In the genomic region with DNA sequence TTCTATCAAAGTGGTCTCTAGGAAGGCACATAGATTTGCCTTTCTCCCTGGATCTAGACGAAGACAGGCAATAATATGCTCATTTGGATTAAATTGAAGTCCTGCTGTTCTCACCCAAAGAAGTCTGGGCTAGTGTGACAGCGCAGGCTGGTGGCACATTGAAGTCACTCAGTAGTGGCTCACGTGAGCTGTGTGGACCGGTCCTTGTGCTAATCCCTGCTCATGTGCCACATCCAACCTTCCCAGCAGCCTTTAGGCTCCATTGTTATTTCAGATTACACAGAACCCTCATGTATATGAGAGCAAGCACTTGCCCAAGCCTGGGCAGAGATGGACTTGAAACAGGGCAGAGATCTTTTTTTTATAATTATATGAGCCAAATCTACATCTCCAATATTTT, we compare ENCODE assay signal across 12 mouse cellular contexts. TPM values are rescaled to one million over a fixed set of nuclear protein-coding genes. Genes with fewer than 3 reads are reported as not detected.
DNase-seq lines count a peak whose midpoint lies in the region; ATAC-seq and TF ChIP-seq lines count a peak whose summit lies in the region.
"Had no signal": no experiment of that assay in that cellular context is flagged by ENCODE, and none has a peak within 500 bp of the region (broad histone marks: within the 10 kb centered on the region; RNA-seq: fewer than 3 reads in every experiment).

No protein-coding gene starts in this region.

- ATAC-seq in hindbrain, embryonic 16.5 days: peak; percentile 60; the same call in 1 of the 2 replicates
- ATAC-seq in hindbrain, embryonic 12.5 days (ENCODE audit: low FRiP score): no peak
- ATAC-seq in stomach, postnatal 0 days (ENCODE audit: low FRiP score, low TSS enrichment): no peak
- ATAC-seq: Patski had no signal

- TF ChIP-seq POLR2A in testis, adult 2 months (IDR thresholded peaks at IDR 0.05; ENCODE audit: control insufficient read depth, low read depth, low read length): no peak

- TF ChIP-seq CTCF in testis, adult 2 months (IDR thresholded peaks at IDR 0.05; ENCODE audit: control insufficient read depth, insufficient read depth, insufficient replicate concordance, low read depth, low read length): no peak
- TF ChIP-seq CTCF in stomach, postnatal 0 days (IDR thresholded peaks at IDR 0.05; ENCODE audit: low read depth): no peak

- 51% methylated on average over 4 of the region's 4 CpGs for WGBS in hindbrain, embryonic 16.5 days
- 65% methylated on average over 4 of the region's 4 CpGs for WGBS in hindbrain, embryonic 12.5 days
- 90% methylated on average over 4 of the region's 4 CpGs for whole genome bisulfite sequencing in limb, embryonic 10.5 days
- 63% methylated on average over 4 of the region's 4 CpGs for WGBS in stomach, postnatal 0 days

- TF ChIP-seq EP300 in stomach, postnatal 0 days (optimal IDR thresholded peaks at IDR 0.05): no peak

- H3K36me3 ChIP-seq in hindbrain, embryonic 16.5 days (ENCODE audit: control insufficient read depth, insufficient read depth, low read length): no peaks in the 10 kb centered on the region
- H3K36me3 ChIP-seq in hindbrain, embryonic 12.5 days: no peaks in the 10 kb centered on the region
- no peaks in the 10 kb centered on the region for H3K36me3 ChIP-seq in testis, adult 2 months (ENCODE audit: control insufficient read depth, insufficient read depth, low read length)
- H3K36me3 ChIP-seq in limb, embryonic 10.5 days: no peaks in the 10 kb centered on the region
- no peaks in the 10 kb centered on the region for H3K36me3 ChIP-seq in stomach, postnatal 0 days (ENCODE audit: control insufficient read depth, insufficient read depth, low read length)

- no peak overlapping the region for H3K27ac ChIP-seq in hindbrain, embryonic 16.5 days (ENCODE audit: low read depth, low read length)
- no peak overlapping the region for H3K27ac ChIP-seq in hindbrain, embryonic 12.5 days
- H3K27ac ChIP-seq in testis, adult 2 months (ENCODE audit: control insufficient read depth, insufficient read depth, low read depth, low read length): no peak overlapping the region
- H3K27ac ChIP-seq in limb, embryonic 10.5 days: peak overlapping the region; percentile 63
- H3K27ac ChIP-seq in stomach, postnatal 0 days (replicated peaks): peak overlapping the region; percentile 42

- H3K9me3 ChIP-seq in hindbrain, embryonic 16.5 days (ENCODE audit: control insufficient read depth, low read length): no peaks in the 10 kb centered on the region
- H3K9me3 ChIP-seq in hindbrain, embryonic 12.5 days (replicated peaks): no peaks in the 10 kb centered on the region
- no peaks in the 10 kb centered on the region for H3K9me3 ChIP-seq in limb, embryonic 10.5 days (replicated peaks)
- H3K9me3 ChIP-seq in stomach, postnatal 0 days (ENCODE audit: control insufficient read depth, low read length): no peaks in the 10 kb centered on the region

- H3K27me3 ChIP-seq in hindbrain, embryonic 16.5 days (replicated peaks; ENCODE audit: control insufficient read depth, insufficient read depth, low read length): no peaks in the 10 kb centered on the region
- no peaks in the 10 kb centered on the region for H3K27me3 ChIP-seq in hindbrain, embryonic 12.5 days
- H3K27me3 ChIP-seq in testis, adult 2 months (ENCODE audit: control insufficient read depth, insufficient read depth, low read length): no peaks in the 10 kb centered on the region
- H3K27me3 ChIP-seq in limb, embryonic 10.5 days (ENCODE audit: low read depth, poor library complexity, severe bottlenecking): no peaks in the 10 kb centered on the region
- no peaks in the 10 kb centered on the region for H3K27me3 ChIP-seq in stomach, postnatal 0 days (ENCODE audit: control insufficient read depth, insufficient read depth, low read length)
- H3K27me3 ChIP-seq: Patski had no signal

- DNase-seq in testis, postnatal 14 days (ENCODE audit: low spot score): no peak
- DNase-seq in limb, embryonic 10.5 days (ENCODE audit: low spot score): no peak
- no peak for DNase-seq in stomach, postnatal 0 days (ENCODE audit: low spot score)
- DNase-seq in cerebellum, adult 9-10 months: no peak
- no peak for DNase-seq in left cerebral cortex, adult 11 months (ENCODE audit: low spot score)
- DNase-seq: right cerebral cortex, postnatal 14 days; thymus, adult 2 months had no signal

- H3K9ac ChIP-seq in hindbrain, embryonic 16.5 days (ENCODE audit: low read depth, low read length): no peak overlapping the region
- H3K9ac ChIP-seq in hindbrain, embryonic 12.5 days: no peak overlapping the region
- H3K9ac ChIP-seq in stomach, postnatal 0 days (ENCODE audit: low read length): no peak overlapping the region

- H3K4me3 ChIP-seq in hindbrain, embryonic 16.5 days (ENCODE audit: low read length): no peak overlapping the region
- no peak overlapping the region for H3K4me3 ChIP-seq in hindbrain, embryonic 12.5 days
- peak overlapping the region; percentile 44 for H3K4me3 ChIP-seq in testis, adult 2 months (ENCODE audit: control insufficient read depth, low read depth, low read length)
- H3K4me3 ChIP-seq in limb, embryonic 10.5 days: no peak overlapping the region
- no peak overlapping the region for H3K4me3 ChIP-seq in stomach, postnatal 0 days (ENCODE audit: low read depth, low read length)

- H3K4me2 ChIP-seq in hindbrain, embryonic 16.5 days (ENCODE audit: low read length): no peak overlapping the region
- H3K4me2 ChIP-seq in hindbrain, embryonic 12.5 days (replicated peaks): no peak overlapping the region
- no peak overlapping the region for H3K4me2 ChIP-seq in stomach, postnatal 0 days (replicated peaks; ENCODE audit: low read depth)

- peaks cover 11% of the 10 kb centered on the region for H3K4me1 ChIP-seq in hindbrain, embryonic 16.5 days (ENCODE audit: control insufficient read depth, insufficient read depth, low read depth, low read length)
- peaks cover 25% of the 10 kb centered on the region for H3K4me1 ChIP-seq in hindbrain, embryonic 12.5 days
- no peaks in the 10 kb centered on the region; the same call in 1 of the 2 replicates for H3K4me1 ChIP-seq in testis, adult 2 months (ENCODE audit: control insufficient read depth, insufficient read depth, low read length)
- H3K4me1 ChIP-seq in limb, embryonic 10.5 days: peaks cover 64% of the 10 kb centered on the region
- peaks cover 14% of the 10 kb centered on the region for H3K4me1 ChIP-seq in stomach, postnatal 0 days (replicated peaks; ENCODE audit: control insufficient read depth, insufficient read depth)

RNA-seq across cellular contexts. Expression of a gene that starts 12.0 kb away (rescaled TPM):
- 6.3 and 7.9 TPM in 2 replicates for polyA plus RNA-seq in hindbrain, embryonic 16.5 days (2015; fragmentation: Nextera tagmentation; extraction: Ambion mirVana)
- polyA plus RNA-seq in hindbrain, embryonic 12.5 days (2016; fragmentation: Nextera tagmentation; extraction: Ambion mirVana): 65.5 and 72.2 TPM in 2 replicates
- 10.4 and 12.5 TPM in 2 replicates for polyA plus RNA-seq in testis, adult 2 months (2012; rRNA removed)
- polyA plus RNA-seq in limb, embryonic 10.5 days (2016; fragmentation: Nextera tagmentation; extraction: Ambion mirVana): 26.3 and 38.9 TPM in 2 replicates
- polyA plus RNA-seq in stomach, postnatal 0 days (2015; fragmentation: Nextera tagmentation; extraction: Ambion mirVana): 140 and 149 TPM in 2 replicates

RNA-seq across cellular contexts. Expression of a gene that starts 49.0 kb away (rescaled TPM):
- polyA plus RNA-seq in hindbrain, embryonic 16.5 days (2015; fragmentation: Nextera tagmentation; extraction: Ambion mirVana): not detected in 2 replicates
- not detected in 2 replicates for polyA plus RNA-seq in hindbrain, embryonic 12.5 days (2016; fragmentation: Nextera tagmentation; extraction: Ambion mirVana)
- not detected in 2 replicates for polyA plus RNA-seq in testis, adult 2 months (2012; rRNA removed)
- not detected in 2 replicates for polyA plus RNA-seq in limb, embryonic 10.5 days (2016; fragmentation: Nextera tagmentation; extraction: Ambion mirVana)
- 0.19 and 0.27 TPM in 2 replicates for polyA plus RNA-seq in stomach, postnatal 0 days (2015; fragmentation: Nextera tagmentation; extraction: Ambion mirVana)
- polyA plus RNA-seq: adrenal gland, adult 2 months; Patski; thymus, adult 2 months had no signal

Comparison
In these comparisons a context has a peak if more than half of its experiments do, and no peak if none do; other contexts are left out.
1. H3K27ac ChIP-seq: peak in limb, embryonic 10.5 days (single experiment) and stomach, postnatal 0 days (single experiment); none in hindbrain, embryonic 16.5 days (single experiment), hindbrain, embryonic 12.5 days (single experiment) and testis, adult 2 months (single experiment).